Mouse (Mus musculus): ENCODE data around the gene Dapp1. TPM values are rescaled to one million over a fixed set of nuclear protein-coding genes. Genes with fewer than 3 reads are reported as not detected.
A peak's percentile ranks its signal among the peaks of the same experiment; 100 is the strongest.

Gene Dapp1
- polyA plus RNA-seq, 1 experiment = 8.8 TPM

DNA sequence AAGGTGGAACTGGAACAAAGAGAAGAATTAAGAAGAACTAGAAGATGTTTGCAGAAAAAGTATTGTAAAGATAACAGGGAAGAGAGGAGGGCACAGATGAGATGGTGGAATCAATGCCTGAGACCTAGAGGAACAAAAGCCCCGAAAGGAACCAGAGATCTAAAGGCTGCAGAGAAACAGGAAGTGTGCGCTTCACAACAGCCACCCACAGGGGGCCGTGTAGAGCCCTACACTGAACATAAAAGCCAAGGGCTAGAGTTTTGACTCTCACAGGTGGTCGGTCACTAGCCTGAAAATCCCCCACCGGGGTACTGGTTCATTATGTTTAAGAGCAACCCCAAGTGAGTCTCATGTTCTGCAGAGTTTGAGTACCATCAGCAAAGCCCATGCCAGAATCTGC lies 11.0 kb upstream of the Dapp1 start:
- Histone ChIP-seq H3K4me1 (ENCODE audit: control insufficient read depth, insufficient read depth, insufficient read length, low read length) (no peaks in the 10 kb centered on the region), H3K36me3 (ENCODE audit: control insufficient read depth, insufficient read depth, low read length) (no peaks in the 10 kb centered on the region), H3K27me3 (ENCODE audit: control insufficient read depth, insufficient read depth, low read length) (no peaks in the 10 kb centered on the region), H3K4me3 (ENCODE audit: low read depth, low read length) (no peak overlapping the region), H3K27ac (ENCODE audit: insufficient read depth, low read depth, low read length) (no peak overlapping the region)
- TF ChIP-seq CTCF (IDR thresholded peaks at IDR 0.05; ENCODE audit: extremely low read depth, insufficient read length, insufficient replicate concordance, low read depth, low read length) = peak; percentile 25; the same call in 1 of the 2 replicates
- no peak for TF ChIP-seq POLR2A (IDR thresholded peaks at IDR 0.05; ENCODE audit: low read depth, low read length)
- WGBS = 78% methylated on average over 5 of the region's 5 CpGs

DNA sequence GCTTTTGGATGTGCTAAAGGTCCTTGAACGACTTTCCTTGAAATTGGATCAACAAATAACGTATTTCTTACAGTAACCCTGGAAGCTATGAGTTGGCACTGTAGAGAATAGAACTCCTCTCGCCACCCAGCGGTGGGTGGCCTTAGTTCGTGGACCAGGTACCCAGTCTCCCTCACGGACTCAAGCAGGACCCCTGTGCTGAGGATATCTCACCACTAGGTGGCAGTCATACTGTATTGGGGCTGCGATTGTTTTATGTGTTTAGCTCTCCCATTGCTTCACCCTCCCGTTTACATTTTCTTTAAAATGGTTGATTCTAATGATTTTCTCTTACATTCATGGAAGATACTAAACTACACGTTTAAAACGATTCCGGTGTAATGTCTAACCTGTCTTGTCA lies 9.8 kb upstream of the Dapp1 start:
- Histone ChIP-seq H3K36me3 (ENCODE audit: control insufficient read depth, insufficient read depth, low read length) (no peaks in the 10 kb centered on the region), H3K4me3 (ENCODE audit: low read depth, low read length) (no peak overlapping the region), H3K27ac (ENCODE audit: insufficient read depth, low read depth, low read length) (no peak overlapping the region), H3K27me3 (ENCODE audit: control insufficient read depth, insufficient read depth, low read length) (no peaks in the 10 kb centered on the region), H3K4me1 (ENCODE audit: control insufficient read depth, insufficient read depth, insufficient read length, low read length) (no peaks in the 10 kb centered on the region)
- TF ChIP-seq POLR2A (IDR thresholded peaks at IDR 0.05; ENCODE audit: low read depth, low read length) (no peak), CTCF (IDR thresholded peaks at IDR 0.05; ENCODE audit: extremely low read depth, insufficient read length, insufficient replicate concordance, low read depth, low read length) (peak; percentile 96)
- 6% methylated on average over 11 of the region's 11 CpGs for WGBS

DNA sequence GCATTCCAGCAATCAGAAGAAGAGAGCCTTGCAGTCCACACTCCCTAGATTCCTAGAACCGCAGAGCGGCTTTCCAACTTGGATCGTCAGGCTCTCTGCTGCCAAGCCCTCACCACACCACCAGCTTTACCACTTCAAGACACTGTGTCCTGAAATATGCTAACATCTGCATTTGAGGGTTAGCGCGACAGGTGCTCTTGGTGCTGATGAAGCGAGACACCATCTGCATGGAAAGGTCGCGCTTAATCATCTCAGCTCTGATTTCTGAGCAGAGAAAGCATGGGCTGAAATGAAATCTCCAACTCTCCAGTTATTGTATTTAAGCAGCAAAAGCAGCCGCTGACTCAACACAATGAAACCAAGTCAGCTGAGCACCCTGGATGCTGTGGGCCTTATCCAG lies 8.1 kb upstream of the Dapp1 start:
- Histone ChIP-seq H3K4me1 (ENCODE audit: control insufficient read depth, insufficient read depth, insufficient read length, low read length) (no peaks in the 10 kb centered on the region), H3K27ac (ENCODE audit: insufficient read depth, low read depth, low read length) (no peak overlapping the region), H3K27me3 (ENCODE audit: control insufficient read depth, insufficient read depth, low read length) (no peaks in the 10 kb centered on the region), H3K36me3 (ENCODE audit: control insufficient read depth, insufficient read depth, low read length) (no peaks in the 10 kb centered on the region), H3K4me3 (ENCODE audit: low read depth, low read length) (no peak overlapping the region)
- WGBS = 96% methylated on average over 9 of the region's 9 CpGs
- TF ChIP-seq POLR2A (IDR thresholded peaks at IDR 0.05; ENCODE audit: low read depth, low read length) = no peak
- TF ChIP-seq CTCF (IDR thresholded peaks at IDR 0.05; ENCODE audit: extremely low read depth, insufficient read length, insufficient replicate concordance, low read depth, low read length) = no peak

DNA sequence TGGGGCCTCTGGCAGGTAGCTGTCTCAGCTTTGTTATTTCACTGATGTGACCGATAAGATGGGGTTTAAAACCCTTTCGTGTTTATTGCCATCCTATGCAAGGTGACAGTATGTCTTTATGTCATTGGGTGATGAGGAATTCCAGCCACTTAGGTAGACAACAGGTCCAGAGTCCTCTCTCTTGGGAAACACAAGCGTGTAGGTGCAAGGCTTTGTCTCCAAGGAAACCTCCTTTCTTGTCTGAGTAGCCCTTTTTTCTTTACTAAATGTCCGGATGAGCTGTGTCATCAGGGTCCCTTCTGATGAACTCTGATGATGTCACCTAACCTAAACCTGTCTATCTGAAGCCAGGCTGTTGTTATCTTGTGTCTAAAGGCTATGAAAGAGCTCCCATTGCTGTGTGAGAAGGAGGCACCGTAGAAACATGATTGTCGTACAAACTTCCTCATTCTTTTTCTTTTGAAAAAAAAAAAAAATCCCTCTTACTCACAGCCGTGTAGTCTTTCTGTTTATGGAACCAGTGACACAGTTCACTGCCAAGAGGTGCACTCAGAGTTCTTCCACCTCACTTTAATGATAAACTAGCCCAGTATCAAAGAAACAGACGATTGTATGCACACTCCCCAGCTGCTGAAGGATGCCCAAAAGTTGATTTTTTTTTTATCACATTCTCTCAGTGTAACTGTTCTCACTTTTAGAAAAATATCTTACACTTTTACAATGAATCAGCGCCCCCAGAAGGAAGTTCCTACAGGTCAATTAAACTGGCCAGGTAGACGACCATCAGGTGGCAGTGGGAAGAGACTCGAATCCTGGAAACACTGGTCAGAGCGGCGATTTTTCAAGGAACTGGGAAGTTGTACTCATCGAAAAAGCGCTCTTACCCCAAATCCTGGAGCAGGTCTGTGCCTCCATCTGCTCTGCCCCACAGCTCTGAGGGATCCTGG lies 637 bp downstream of the Dapp1 start:
- H3K4me3 ChIP-seq (ENCODE audit: low read depth, low read length) = peak overlapping the region; percentile 69
- no peak; the same call in 1 of the 2 replicates for TF ChIP-seq CTCF (IDR thresholded peaks at IDR 0.05; ENCODE audit: extremely low read depth, insufficient read length, insufficient replicate concordance, low read depth, low read length)
- no peak for TF ChIP-seq POLR2A (IDR thresholded peaks at IDR 0.05; ENCODE audit: low read depth, low read length)
- WGBS = 3% methylated on average over 15 of the region's 15 CpGs
- no peaks in the 10 kb centered on the region for H3K27me3 ChIP-seq (ENCODE audit: control insufficient read depth, insufficient read depth, low read length)
- peaks cover 14% of the 10 kb centered on the region for H3K4me1 ChIP-seq (ENCODE audit: control insufficient read depth, insufficient read depth, insufficient read length, low read length)
- peaks cover 8% of the 10 kb centered on the region for H3K36me3 ChIP-seq (ENCODE audit: control insufficient read depth, insufficient read depth, low read length)
- peak overlapping the region; percentile 84 for H3K27ac ChIP-seq (ENCODE audit: insufficient read depth, low read depth, low read length)

DNA sequence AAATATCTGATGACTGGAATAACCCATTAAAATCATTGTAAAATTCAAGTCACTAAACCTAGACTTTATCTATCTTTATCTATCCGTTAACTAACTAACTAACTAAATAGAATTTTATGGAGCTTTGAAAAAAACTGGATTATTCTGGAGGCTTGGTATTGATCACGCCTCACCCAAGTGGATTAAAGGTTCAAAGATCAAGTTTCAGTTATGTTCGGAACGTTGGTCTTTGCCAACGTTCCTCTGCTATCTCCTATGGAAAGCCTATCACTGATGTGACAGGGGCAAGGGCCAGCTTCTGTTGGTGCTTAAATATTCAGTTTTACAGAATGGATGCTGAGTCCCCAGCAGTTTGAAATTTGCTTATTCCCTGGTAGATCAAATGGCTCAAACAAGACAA lies 3.1 kb downstream of the Dapp1 start:
- Histone ChIP-seq H3K4me1 (ENCODE audit: control insufficient read depth, insufficient read depth, insufficient read length, low read length) (peaks cover 22% of the 10 kb centered on the region), H3K27ac (ENCODE audit: insufficient read depth, low read depth, low read length) (peak overlapping the region; percentile 31), H3K4me3 (ENCODE audit: low read depth, low read length) (no peak overlapping the region), H3K36me3 (ENCODE audit: control insufficient read depth, insufficient read depth, low read length) (peaks cover 9% of the 10 kb centered on the region), H3K27me3 (ENCODE audit: control insufficient read depth, insufficient read depth, low read length) (no peaks in the 10 kb centered on the region)
- no peak for TF ChIP-seq CTCF (IDR thresholded peaks at IDR 0.05; ENCODE audit: extremely low read depth, insufficient read length, insufficient replicate concordance, low read depth, low read length)
- TF ChIP-seq POLR2A (IDR thresholded peaks at IDR 0.05; ENCODE audit: low read depth, low read length) = no peak
- WGBS = 31% methylated on average over 5 of the region's 5 CpGs

DNA sequence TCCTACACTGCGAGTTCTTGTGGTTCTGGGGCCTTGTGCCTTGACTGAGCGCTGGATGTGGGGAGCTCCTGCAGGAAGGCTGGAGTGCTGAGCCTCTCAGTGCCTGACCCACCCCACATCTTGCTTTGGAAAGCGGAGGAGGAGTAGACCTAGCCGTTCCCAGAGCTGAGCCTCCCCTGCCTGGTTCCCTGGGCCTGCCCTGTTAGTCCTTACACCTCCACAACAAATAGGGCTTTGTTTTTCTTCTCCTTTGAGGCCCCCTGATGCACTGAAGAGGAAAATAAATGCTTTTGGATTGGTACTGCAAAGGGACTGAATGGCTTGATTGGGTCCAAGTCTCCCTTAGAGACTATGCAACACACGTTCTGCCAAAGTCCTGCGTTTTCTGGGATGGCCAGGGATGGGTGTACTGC lies 3.7 kb downstream of the Dapp1 start:
- WGBS = 91% methylated on average over 6 of the region's 6 CpGs
- Histone ChIP-seq H3K36me3 (ENCODE audit: control insufficient read depth, insufficient read depth, low read length) (peaks cover 9% of the 10 kb centered on the region), H3K27ac (ENCODE audit: insufficient read depth, low read depth, low read length) (no peak overlapping the region), H3K4me3 (ENCODE audit: low read depth, low read length) (no peak overlapping the region), H3K27me3 (ENCODE audit: control insufficient read depth, insufficient read depth, low read length) (no peaks in the 10 kb centered on the region), H3K4me1 (ENCODE audit: control insufficient read depth, insufficient read depth, insufficient read length, low read length) (peaks cover 24% of the 10 kb centered on the region)
- TF ChIP-seq CTCF (IDR thresholded peaks at IDR 0.05; ENCODE audit: extremely low read depth, insufficient read length, insufficient replicate concordance, low read depth, low read length) (no peak), POLR2A (IDR thresholded peaks at IDR 0.05; ENCODE audit: low read depth, low read length) (no peak)

DNA sequence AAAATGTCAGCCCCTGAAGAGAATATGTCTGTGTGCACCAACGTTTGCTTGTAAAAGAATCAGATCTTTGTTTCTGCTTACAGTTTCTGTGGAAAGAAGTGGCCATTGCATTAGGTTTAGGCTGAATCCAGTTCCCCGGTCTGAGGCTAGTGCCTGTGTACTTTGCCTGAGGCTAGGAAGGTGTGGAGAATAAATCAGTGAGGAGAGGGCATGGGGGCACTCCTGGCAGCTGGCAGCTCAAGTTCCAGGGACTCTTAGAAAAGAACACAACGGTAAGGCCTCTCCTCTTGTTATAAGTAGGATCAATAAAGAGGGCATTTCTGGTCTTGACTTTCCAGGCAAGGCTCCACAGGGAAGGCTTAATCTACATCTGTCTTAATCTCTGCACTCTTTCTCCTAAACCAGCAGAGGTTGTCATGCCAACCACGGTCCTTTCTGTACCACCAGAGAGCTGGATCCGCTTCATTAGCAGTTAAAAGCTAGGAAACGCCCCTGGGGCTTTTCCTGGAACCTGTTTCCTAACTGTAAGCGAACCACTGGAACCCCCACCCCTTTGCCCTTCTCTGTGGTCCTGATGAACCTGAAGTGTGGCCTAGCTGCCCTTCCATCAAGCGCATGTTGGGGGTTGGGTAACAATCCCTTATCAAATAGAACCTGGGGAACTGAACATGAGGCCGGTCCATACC lies 4.3 kb downstream of the Dapp1 start:
- H3K36me3 ChIP-seq (ENCODE audit: control insufficient read depth, insufficient read depth, low read length) = peaks cover 9% of the 10 kb centered on the region
- WGBS = 85% methylated on average over 9 of the region's 9 CpGs
- no peak for TF ChIP-seq POLR2A (IDR thresholded peaks at IDR 0.05; ENCODE audit: low read depth, low read length)
- no peak for TF ChIP-seq CTCF (IDR thresholded peaks at IDR 0.05; ENCODE audit: extremely low read depth, insufficient read length, insufficient replicate concordance, low read depth, low read length)
- no peak overlapping the region for H3K4me3 ChIP-seq (ENCODE audit: low read depth, low read length)
- H3K27ac ChIP-seq (ENCODE audit: insufficient read depth, low read depth, low read length) = no peak overlapping the region
- no peaks in the 10 kb centered on the region for H3K27me3 ChIP-seq (ENCODE audit: control insufficient read depth, insufficient read depth, low read length)
- peaks cover 25% of the 10 kb centered on the region for H3K4me1 ChIP-seq (ENCODE audit: control insufficient read depth, insufficient read depth, insufficient read length, low read length)
